Mouse (Mus musculus) embryonic facial prominence, embryonic 12.5 days (tissue): ENCODE measurements around the gene Idua. TPM values are rescaled to one million over a fixed set of nuclear protein-coding genes. Genes with fewer than 3 reads are reported as not detected.

ENCODE experiments used
- polyA plus RNA-seq: library from polyadenylated mRNA; unstranded; fragments of >200 nt; fragmentation: Nextera tagmentation; extraction: Ambion mirVana; gene quantifications from 2 replicates; pipeline ENCODE4 v1.2.1, GENCODE M21; 2016

Gene Idua
- polyA plus RNA-seq, 1 experiment from 2014 or later: 14.5 TPM

Other genes starting within 250 kb of the Idua start
- gene Atp5k, start 225.9 kb upstream of the Idua start, polyA plus RNA-seq: 453 and 457 TPM in 2 replicates
- gene Mfsd7a, start 211.4 kb upstream of the Idua start, polyA plus RNA-seq: 0.18 TPM in 2 replicates
- 30.6 and 34.7 TPM in 2 replicates for gene Pcgf3, start 199.1 kb upstream of the Idua start, polyA plus RNA-seq
- 3.5 and 4.3 TPM in 2 replicates for gene Cplx1, start 110.3 kb upstream of the Idua start, polyA plus RNA-seq
- gene Gak, start 30.6 kb upstream of the Idua start, polyA plus RNA-seq: 53.5 and 55.2 TPM in 2 replicates
- gene Tmem175, start 30.6 kb upstream of the Idua start, polyA plus RNA-seq: 22.3 and 22.6 TPM in 2 replicates
- gene Dgkq, start 9.3 kb downstream of the Idua start, polyA plus RNA-seq: 16.6 and 18.8 TPM in 2 replicates
- 1.3 and 1.8 TPM in 2 replicates for gene Slc26a1, start 15.2 kb downstream of the Idua start, polyA plus RNA-seq
- gene Fgfrl1, start 32.1 kb downstream of the Idua start, polyA plus RNA-seq: 45.4 and 46.8 TPM in 2 replicates
- gene Rnf212, start 114.7 kb downstream of the Idua start, polyA plus RNA-seq: 0.37 and 0.54 TPM in 2 replicates
- gene Tmed11, start 135.0 kb downstream of the Idua start, polyA plus RNA-seq: not detected in 2 replicates
- gene Vmn2r8, start 148.5 kb downstream of the Idua start, polyA plus RNA-seq: not detected in 2 replicates
- not detected in 2 replicates for gene Vmn2r9, start 192.3 kb downstream of the Idua start, polyA plus RNA-seq